In genomic region chr1:136006292-136006748, GRCm38 (mm10) we compare ENCODE assay signal across 8 mouse cellular contexts. TPM values are rescaled to one million over a fixed set of nuclear protein-coding genes. Genes with fewer than 3 reads are reported as not detected.
DNase-seq lines count a peak whose midpoint lies in the region; ATAC-seq and TF ChIP-seq lines count a peak whose summit lies in the region.

Gene Igfn1 (minus strand): TSS chr1:136006342.

- no peaks in the 10 kb centered on the region for H3K9me3 ChIP-seq in lung, postnatal 0 days (ENCODE audit: low read length)
- peaks cover 5% of the 10 kb centered on the region; the same call in 1 of the 2 replicates for H3K9me3 ChIP-seq in liver, embryonic 12.5 days (replicated peaks)
- no peaks in the 10 kb centered on the region for H3K9me3 ChIP-seq in stomach, postnatal 0 days (ENCODE audit: control insufficient read depth, low read length)

- no peak for TF ChIP-seq CTCF in lung, postnatal 0 days (IDR thresholded peaks at IDR 0.05)
- TF ChIP-seq CTCF in stomach, postnatal 0 days (IDR thresholded peaks at IDR 0.05; ENCODE audit: low read depth), result no peak

- no peak within 1 kb of the TSS for H3K9ac ChIP-seq in lung, postnatal 0 days (replicated peaks; ENCODE audit: low read depth)
- H3K9ac ChIP-seq in liver, embryonic 12.5 days, result peak within 1 kb of the TSS; percentile 70
- H3K9ac ChIP-seq in stomach, postnatal 0 days (ENCODE audit: low read length), result no peak within 1 kb of the TSS

- WGBS in lung, postnatal 0 days, result 85% methylated on average over 3 of the region's 3 CpGs
- 71% methylated on average over 3 of the region's 3 CpGs for WGBS in liver, embryonic 12.5 days (ENCODE audit: insufficient replicate concordance)
- 81% methylated on average over 3 of the region's 3 CpGs for WGBS in stomach, postnatal 0 days

- ATAC-seq in lung, postnatal 0 days, result no peak
- ATAC-seq in liver, embryonic 12.5 days, result no peak
- no peak for ATAC-seq in stomach, postnatal 0 days (ENCODE audit: low FRiP score, low TSS enrichment)
- no peak for ATAC-seq in frontal cortex, adult (ENCODE audit: low TSS enrichment)

- no peaks in the 10 kb centered on the region for H3K27me3 ChIP-seq in lung, postnatal 0 days (replicated peaks; ENCODE audit: insufficient read depth, low read length)
- peaks cover 46% of the 10 kb centered on the region for H3K27me3 ChIP-seq in liver, embryonic 12.5 days (replicated peaks)
- no peaks in the 10 kb centered on the region for H3K27me3 ChIP-seq in stomach, postnatal 0 days (ENCODE audit: control insufficient read depth, insufficient read depth, low read length)

- H3K4me3 ChIP-seq in lung, postnatal 0 days (ENCODE audit: low read depth, low read length), result peak within 1 kb of the TSS; percentile 41; the same call in 1 of the 2 replicates
- H3K4me3 ChIP-seq in liver, embryonic 12.5 days, result peak within 1 kb of the TSS; percentile 56
- no peak within 1 kb of the TSS for H3K4me3 ChIP-seq in stomach, postnatal 0 days (ENCODE audit: low read depth, low read length)

- H3K27ac ChIP-seq in lung, postnatal 0 days (ENCODE audit: low read length), result no peak within 1 kb of the TSS
- H3K27ac ChIP-seq in liver, embryonic 12.5 days, result no peak within 1 kb of the TSS
- no peak within 1 kb of the TSS for H3K27ac ChIP-seq in stomach, postnatal 0 days (replicated peaks)

- peak within 1 kb of the TSS; percentile 58 for H3K4me2 ChIP-seq in lung, postnatal 0 days (replicated peaks; ENCODE audit: low read depth, low read length)
- peak within 1 kb of the TSS; percentile 97 for H3K4me2 ChIP-seq in liver, embryonic 12.5 days
- H3K4me2 ChIP-seq in stomach, postnatal 0 days (replicated peaks; ENCODE audit: low read depth), result peak within 1 kb of the TSS; percentile 87

- no peak for DNase-seq in frontal cortex, adult 2 months (ENCODE audit: extremely low spot score in 1 of 2, low spot score in 1 of 2)
- no peak for DNase-seq in frontal cortex, postnatal 25 days (ENCODE audit: low spot score in 2 of 2)
- no peak for DNase-seq in lung, postnatal 0 days (ENCODE audit: low spot score)
- DNase-seq in lung, postnatal 4 days, result no peak
- DNase-seq in stomach, postnatal 0 days (ENCODE audit: low spot score), result no peak
- no peak for DNase-seq in T-cell, adult 2 months (ENCODE audit: low spot score)

- no peak for TF ChIP-seq EP300 in lung, postnatal 0 days (IDR thresholded peaks at IDR 0.05)
- no peak for TF ChIP-seq EP300 in stomach, postnatal 0 days (optimal IDR thresholded peaks at IDR 0.05)

- H3K4me1 ChIP-seq in lung, postnatal 0 days (ENCODE audit: insufficient read depth, low read depth, low read length), result no peaks in the 10 kb centered on the region
- peaks cover 33% of the 10 kb centered on the region for H3K4me1 ChIP-seq in liver, embryonic 12.5 days
- no peaks in the 10 kb centered on the region for H3K4me1 ChIP-seq in stomach, postnatal 0 days (replicated peaks; ENCODE audit: control insufficient read depth, insufficient read depth)

- no peaks in the 10 kb centered on the region for H3K36me3 ChIP-seq in lung, postnatal 0 days (ENCODE audit: insufficient read depth, low read length)
- H3K36me3 ChIP-seq in liver, embryonic 12.5 days, result no peaks in the 10 kb centered on the region
- no peaks in the 10 kb centered on the region for H3K36me3 ChIP-seq in stomach, postnatal 0 days (ENCODE audit: control insufficient read depth, insufficient read depth, low read length)

RNA-seq across cellular contexts. Expression of gene Igfn1, which starts in this region (rescaled TPM):
- 12.1 and 17.9 TPM in 2 replicates for polyA plus RNA-seq in frontal cortex, adult 2 months (2012; rRNA removed)
- not detected in 2 replicates for polyA plus RNA-seq in lung, postnatal 0 days (2015; fragmentation: Nextera tagmentation; extraction: Ambion mirVana)
- polyA plus RNA-seq in liver, embryonic 12.5 days (2016; fragmentation: Nextera tagmentation; extraction: Ambion mirVana), result not detected in 2 replicates
- 0.02 and 0.04 TPM in 2 replicates for polyA plus RNA-seq in stomach, postnatal 0 days (2015; fragmentation: Nextera tagmentation; extraction: Ambion mirVana)

Comparison
In these comparisons a context has a peak if more than half of its experiments do, and no peak if none do; other contexts are left out.
1. RNA of gene Igfn1 (polyA plus RNA-seq): 12.1 to 17.9 TPM in frontal cortex, adult 2 months; 0.02 to 0.04 TPM in stomach, postnatal 0 days, not detected in lung, postnatal 0 days and not detected in liver, embryonic 12.5 days; every median in the first group is over 10 times any median in the second.
2. Peak in every context shown above with its lines, with median percentiles within 50 percentile points of each other: H3K4me2 ChIP-seq.